Mouse (Mus musculus) liver, adult 2 months (tissue): ENCODE results near the gene Vsig10l. TPM values are rescaled to one million over a fixed set of nuclear protein-coding genes. Genes with fewer than 3 reads are reported as not detected.

Experiments used
- DNase-seq: peaks from one replicate; pipeline ENCODE4 v3.0.0-alpha.2; 2011; ENCODE audit warnings: low read depth, low spot score; ENCODE audit errors: extremely low read depth
- H3K27ac ChIP-seq: fragments of 200-500 bp; replicated peaks from 2 replicates; pipeline ENCODE4 v1.5.1; 2012; ENCODE audit warnings: low read depth, mild to moderate bottlenecking, control low read depth, inconsistent platforms, low read length; ENCODE audit not compliant: insufficient read depth
- H3K27me3 ChIP-seq: fragments of 200-500 bp; 2 replicates; pipeline ENCODE4 v1.6.1; 2012; ENCODE audit warnings: mild to moderate bottlenecking, moderate library complexity, low read length, inconsistent platforms; ENCODE audit not compliant: control insufficient read depth, insufficient read depth
- H3K36me3 ChIP-seq: fragments of 200-500 bp; 2 replicates; pipeline ENCODE4 v1.6.1; 2012; ENCODE audit warnings: low read length, inconsistent platforms; ENCODE audit not compliant: control insufficient read depth, insufficient read depth
- H3K4me1 ChIP-seq: fragments of 200-500 bp; 2 replicates; pipeline ENCODE4 v1.6.1; 2011; ENCODE audit warnings: low read length; ENCODE audit not compliant: control insufficient read depth, insufficient read depth
- H3K4me3 ChIP-seq: fragments of 200-500 bp; 2 replicates; pipeline ENCODE4 v1.5.1; 2011; ENCODE audit warnings: low read depth, mild to moderate bottlenecking, control low read depth, low read length, moderate library complexity; ENCODE audit not compliant: insufficient read depth
- H3K79me2 ChIP-seq: fragments of 200-500 bp; 2 replicates; pipeline ENCODE4 v1.6.1; 2012; ENCODE audit warnings: inconsistent platforms, mild to moderate bottlenecking, low read length, moderate library complexity; ENCODE audit not compliant: control insufficient read depth, insufficient read depth
- H3K9ac ChIP-seq: fragments of 200-500 bp; 2 replicates; pipeline ENCODE4 v1.6.1; 2012; ENCODE audit warnings: low read depth, mild to moderate bottlenecking, control low read depth, inconsistent platforms, low read length
- CTCF ChIP-seq: fragments of 200-500 bp; IDR thresholded peaks from 2 replicates; pipeline ENCODE4 v1.5.1; 2011; ENCODE audit warnings: low read depth, low read length, control low read depth
- POLR2A ChIP-seq: fragments of 200-500 bp; IDR thresholded peaks from 2 replicates; pipeline ENCODE4 v1.6.1; 2011; ENCODE audit warnings: low read length, control low read depth; ENCODE audit not compliant: insufficient read depth; ENCODE audit errors: extremely low read depth
- WGBS: fragments of 180-500 bp; shearing (Covaris S2); methylation state at CpG from one replicate; pipeline ENCODE4 v1.1.7; 2018; 5-methylcytosine and 5-hydroxymethylcytosine counted together
- polyA plus RNA-seq: library from polyadenylated mRNA; depleted of rRNA; stranded (reverse); fragments of >200 nt; gene quantifications from 2 replicates; pipeline ENCODE4 v1.2.3, GENCODE M21; 2012; rRNA removed
- total RNA-seq: library from RNA; depleted of rRNA; stranded (reverse); fragments of >200 nt; gene quantifications from 2 replicates; pipeline ENCODE4 v1.2.3, GENCODE M21; 2014; rRNA removed

Vsig10l gene
- total and polyA plus RNA-seq, 2 experiments = 0.37 to 1.6 TPM

GRCm38 (mm10) chr7:43518341-43518740 lies 55.4 kb downstream of the Vsig10l start:
- 79% methylated on average over 15 of the region's 15 CpGs for WGBS
- Histone ChIP-seq H3K27ac (no peak overlapping the region), H3K36me3 (no peaks in the 10 kb centered on the region), H3K27me3 (no peaks in the 10 kb centered on the region), H3K79me2 (no peaks in the 10 kb centered on the region), H3K4me3 (no peak overlapping the region), H3K4me1 (no peaks in the 10 kb centered on the region), H3K9ac (no peak overlapping the region)
- no peak for DNase-seq
- TF ChIP-seq CTCF (no peak), POLR2A (no peak)

Other genes starting within 250 kb of the Vsig10l start
- 12.1 and 12.2 TPM in 2 replicates for gene Zfp715, start 149.9 kb upstream of the Vsig10l start, total RNA-seq
- gene Zfp715, start 149.9 kb upstream of the Vsig10l start, polyA plus RNA-seq = 1.7 and 1.8 TPM in 2 replicates
- gene Siglecf, start 111.8 kb upstream of the Vsig10l start, total RNA-seq = 0.09 and 0.27 TPM in 2 replicates
- gene Siglecf, start 111.8 kb upstream of the Vsig10l start, polyA plus RNA-seq = 0.05 and 0.10 TPM in 2 replicates
- 0.09 and 0.40 TPM in 2 replicates for gene Siglecg, start 54.9 kb upstream of the Vsig10l start, total RNA-seq
- 0.36 and 1.1 TPM in 2 replicates for gene Siglecg, start 54.9 kb upstream of the Vsig10l start, polyA plus RNA-seq
- not detected in 2 replicates for gene Lim2, start 35.5 kb upstream of the Vsig10l start, total RNA-seq
- not detected in 2 replicates for gene Lim2, start 35.5 kb upstream of the Vsig10l start, polyA plus RNA-seq
- 0.81 and 1.1 TPM in 2 replicates for gene Nkg7, start 26.1 kb upstream of the Vsig10l start, total RNA-seq
- 1.7 and 2.5 TPM in 2 replicates for gene Nkg7, start 26.1 kb upstream of the Vsig10l start, polyA plus RNA-seq
- not detected in 2 replicates for gene Cldnd2, start 22.4 kb upstream of the Vsig10l start, total RNA-seq
- gene Cldnd2, start 22.4 kb upstream of the Vsig10l start, polyA plus RNA-seq = 0.17 TPM in 1 of 2 replicates, not detected in the other
- gene Etfb, start 19.1 kb upstream of the Vsig10l start, total RNA-seq = 473 and 572 TPM in 2 replicates
- 330 and 416 TPM in 2 replicates for gene Etfb, start 19.1 kb upstream of the Vsig10l start, polyA plus RNA-seq
- gene Gm45233, start 19.0 kb upstream of the Vsig10l start, total RNA-seq = not detected in 2 replicates
- 0.28 TPM in 1 of 2 replicates, not detected in the other for gene Gm45233, start 19.0 kb upstream of the Vsig10l start, polyA plus RNA-seq
- 0.13 and 0.18 TPM in 2 replicates for gene Iglon5, start 26.9 kb downstream of the Vsig10l start, total RNA-seq
- gene Iglon5, start 26.9 kb downstream of the Vsig10l start, polyA plus RNA-seq = 0.62 and 0.81 TPM in 2 replicates
- not detected in 2 replicates for gene 4931406B18Rik, start 42.8 kb downstream of the Vsig10l start, total RNA-seq
- gene 4931406B18Rik, start 42.8 kb downstream of the Vsig10l start, polyA plus RNA-seq = not detected in 2 replicates
- gene Cd33, start 81.3 kb downstream of the Vsig10l start, total RNA-seq = 0.28 and 1.3 TPM in 2 replicates
- gene Cd33, start 81.3 kb downstream of the Vsig10l start, polyA plus RNA-seq = 0.16 and 1.0 TPM in 2 replicates
- gene Zfp658, start 99.1 kb downstream of the Vsig10l start, total RNA-seq = 1.1 and 1.2 TPM in 2 replicates
- 0.20 and 0.49 TPM in 2 replicates for gene Zfp658, start 99.1 kb downstream of the Vsig10l start, polyA plus RNA-seq
- 3.5 and 3.9 TPM in 2 replicates for gene Zfp719, start 116.5 kb downstream of the Vsig10l start, total RNA-seq
- 0.59 and 1.1 TPM in 2 replicates for gene Zfp719, start 116.5 kb downstream of the Vsig10l start, polyA plus RNA-seq
- 0.09 TPM in 1 of 2 replicates, not detected in the other for gene Zfp819, start 144.0 kb downstream of the Vsig10l start, total RNA-seq
- gene Zfp819, start 144.0 kb downstream of the Vsig10l start, polyA plus RNA-seq = not detected in 2 replicates
- not detected in 2 replicates for gene Ceacam18, start 171.6 kb downstream of the Vsig10l start, total RNA-seq
- gene Ceacam18, start 171.6 kb downstream of the Vsig10l start, polyA plus RNA-seq = not detected in 2 replicates
- gene Siglece, start 197.0 kb downstream of the Vsig10l start, total RNA-seq = 2.1 and 3.0 TPM in 2 replicates
- 2.2 and 4.5 TPM in 2 replicates for gene Siglece, start 197.0 kb downstream of the Vsig10l start, polyA plus RNA-seq
- 2.4 and 3.2 TPM in 2 replicates for gene Ctu1, start 208.9 kb downstream of the Vsig10l start, total RNA-seq
- gene Ctu1, start 208.9 kb downstream of the Vsig10l start, polyA plus RNA-seq = 5.1 and 5.8 TPM in 2 replicates
- gene Klk14, start 227.3 kb downstream of the Vsig10l start, total RNA-seq = not detected in 2 replicates
- gene Klk14, start 227.3 kb downstream of the Vsig10l start, polyA plus RNA-seq = not detected in 2 replicates
- gene Klk13, start 249.4 kb downstream of the Vsig10l start, total RNA-seq = not detected in 2 replicates
- not detected in 2 replicates for gene Klk13, start 249.4 kb downstream of the Vsig10l start, polyA plus RNA-seq